Mouse (Mus musculus) brain, embryonic 18.5 days (tissue): ENCODE results near the gene Crispld2.
A peak's percentile ranks its signal among the peaks of the same experiment; 100 is the strongest.

ENCODE experiments used
- DNase-seq: peaks from one replicate; pipeline ENCODE4 v3.0.0-alpha.2; 2012; ENCODE audit warnings: low read depth, low spot score

Gene Crispld2

GRCm38 (mm10) chr8:120067936-120068668 is 75.9 kb downstream of the Crispld2 start:
- no peak for DNase-seq

- DNase-seq, result peak; percentile 26
Measured at GRCm38 (mm10) chr8:120071684-120072083, 79.4 kb downstream of the Crispld2 start.

- no peak for DNase-seq
Measured at GRCm38 (mm10) chr8:120072259-120072658, 80.0 kb downstream of the Crispld2 start.

GRCm38 (mm10) chr8:120072827-120073226 is 80.6 kb downstream of the Crispld2 start:
- DNase-seq, result no peak

GRCm38 (mm10) chr8:120074516-120074915 is 82.3 kb downstream of the Crispld2 start:
- DNase-seq, result no peak

GRCm38 (mm10) chr8:120075347-120075746 is 83.1 kb downstream of the Crispld2 start:
- no peak for DNase-seq

GRCm38 (mm10) chr8:120078080-120078479 is 85.8 kb downstream of the Crispld2 start:
- DNase-seq, result peak; percentile 12

GRCm38 (mm10) chr8:120079361-120079760 is 87.1 kb downstream of the Crispld2 start:
- DNase-seq, result no peak

- DNase-seq, result no peak
Measured at GRCm38 (mm10) chr8:120083261-120083660, 91.0 kb downstream of the Crispld2 start.

GRCm38 (mm10) chr8:120084783-120085182 is 92.5 kb downstream of the Crispld2 start:
- DNase-seq, result no peak

- DNase-seq, result no peak
Measured at GRCm38 (mm10) chr8:120089511-120089910, 97.3 kb downstream of the Crispld2 start.

- DNase-seq, result no peak
Measured at GRCm38 (mm10) chr8:120091032-120091431, 98.8 kb downstream of the Crispld2 start.

GRCm38 (mm10) chr8:120093103-120093502 is 100.9 kb downstream of the Crispld2 start:
- no peak for DNase-seq

- DNase-seq, result no peak
Measured at GRCm38 (mm10) chr8:120094801-120095200, 102.6 kb downstream of the Crispld2 start.

- DNase-seq, result no peak
Measured at GRCm38 (mm10) chr8:120096486-120096885, 104.2 kb downstream of the Crispld2 start.

GRCm38 (mm10) chr8:120100388-120101067 is 108.3 kb downstream of the Crispld2 start:
- DNase-seq, result no peak

GRCm38 (mm10) chr8:120101068-120101972 is 109.1 kb downstream of the Crispld2 start, which contains the start of gene Zdhhc7:
TSS of gene Zdhhc7 (minus strand) at chr8:120101482.
- DNase-seq, result peak; percentile 55
